In the genomic region with DNA sequence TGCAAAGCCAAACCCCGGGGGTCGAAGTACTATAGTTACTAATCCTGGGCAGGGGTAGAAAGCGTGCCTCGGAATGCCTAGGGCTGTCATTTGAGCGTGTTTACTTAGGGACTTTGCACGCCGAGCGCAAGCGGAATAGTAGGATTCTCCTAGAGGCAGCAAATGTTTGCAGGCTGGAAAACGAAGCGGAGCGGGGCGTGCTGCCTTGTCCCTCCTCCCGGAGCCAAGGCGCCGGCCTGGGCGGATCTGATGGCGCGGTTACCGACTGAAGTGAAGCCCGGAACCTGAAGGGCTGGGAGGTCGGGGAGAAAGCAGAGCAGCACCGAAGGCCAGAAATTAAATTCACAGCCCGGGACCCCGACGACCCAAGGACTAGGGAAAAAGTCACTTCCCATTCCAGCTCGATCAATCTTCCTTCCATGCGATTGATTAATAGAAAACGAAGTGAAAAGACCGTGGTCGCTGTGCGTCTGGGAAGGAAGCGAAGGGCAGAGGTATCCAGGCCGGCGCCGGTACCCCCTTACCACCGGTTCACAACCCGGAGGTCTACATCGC, we compare ENCODE assay signal across 10 mouse cellular contexts. TPM values are rescaled to one million over a fixed set of nuclear protein-coding genes. Genes with fewer than 3 reads are reported as not detected.
DNase-seq lines count a peak whose midpoint lies in the region; ATAC-seq and TF ChIP-seq lines count a peak whose summit lies in the region.
"Had no signal": no experiment of that assay in that cellular context is flagged by ENCODE, and none has a peak within 500 bp of the region (broad histone marks: within the 10 kb centered on the region; RNA-seq: fewer than 3 reads in every experiment).

No protein-coding gene starts in this region.

- TF ChIP-seq CTCF in gastrocnemius, adult 2 months (IDR thresholded peaks at IDR 0.05): no peak
- TF ChIP-seq CTCF in forebrain, postnatal 0 days (IDR thresholded peaks at IDR 0.05; ENCODE audit: low read depth): no peak

- 0 out of 2 replicates have a peak overlapping the region, but pooled peaks have one; percentile 10 for H3K4me2 ChIP-seq in forebrain, postnatal 0 days (ENCODE audit: low read depth)

- WGBS in forebrain, postnatal 0 days: 1% methylated on average over 39 of the region's 39 CpGs

- intact Hi-C loops in gastrocnemius, adult 2 months (cut with DNase I): loop anchor here (10.0 kb wide), 1 partner anchor 132 kb away; no protein-coding TSS in a partner anchor

- DNase-seq in gastrocnemius, adult 2 months: peak; percentile 51
- DNase-seq in gastrocnemius, postnatal 25 days: no peak
- DNase-seq in ES-E14 (ENCODE audit: low read depth, low spot score): no peak
- DNase-seq in forebrain, postnatal 0 days: peak; percentile 63
- peak; percentile 58 to 70 for DNase-seq in kidney, postnatal 4 days
- peak; percentile 63 for DNase-seq in naive thymus-derived CD4-positive, alpha-beta T cell, adult 2 months (ENCODE audit: low read depth)
- no peak for DNase-seq in right cerebral cortex, postnatal 25 days

- no peak for ATAC-seq in forebrain, postnatal 0 days
- ATAC-seq in activated CD4-positive, CD25-positive, alpha-beta regulatory T cell, adult 4 months: no peak

- H3K36me3 ChIP-seq in ES-E14 (ENCODE audit: control insufficient read depth, insufficient read depth, low read length, poor library complexity, severe bottlenecking): no peaks in the 10 kb centered on the region
- H3K36me3 ChIP-seq in forebrain, postnatal 0 days (ENCODE audit: insufficient read depth): no peaks in the 10 kb centered on the region

- peaks cover 69% of the 10 kb centered on the region for H3K27me3 ChIP-seq in forebrain, postnatal 0 days (ENCODE audit: insufficient read depth, low read length)

- H3K9me3 ChIP-seq in ES-E14 (ENCODE audit: control insufficient read depth, insufficient read depth, low read depth, low read length): no peaks in the 10 kb centered on the region
- H3K9me3 ChIP-seq in forebrain, postnatal 0 days (ENCODE audit: low read length): no peaks in the 10 kb centered on the region

- H3K9ac ChIP-seq in ES-E14 (ENCODE audit: insufficient read depth, low read depth, low read length, poor library complexity, severe bottlenecking): no peak overlapping the region
- no peak overlapping the region for H3K9ac ChIP-seq in forebrain, postnatal 0 days

- peak overlapping the region; percentile 66 for H3K4me3 ChIP-seq in gastrocnemius, adult 2 months
- peak overlapping the region; percentile 6 to 7; a peak in 1 of 4 replicates for H3K4me3 ChIP-seq in ES-E14 (ENCODE audit: insufficient read depth in 1 of 2, low read depth in 1 of 2, low read length in 2 of 2, poor library complexity in 1 of 2, severe bottlenecking in 1 of 2)
- peak overlapping the region; percentile 12; the same call in 1 of the 2 replicates for H3K4me3 ChIP-seq in forebrain, postnatal 0 days (ENCODE audit: low read depth, low read length)

- H3K4me1 ChIP-seq in ES-E14 (ENCODE audit: control insufficient read depth in 2 of 2, insufficient read depth in 2 of 2, low read length in 2 of 2, poor library complexity in 1 of 2): peaks cover 0 to 10% of the 10 kb centered on the region in 2 experiments; a peak in 2 of 4 replicates
- no peaks in the 10 kb centered on the region for H3K4me1 ChIP-seq in forebrain, postnatal 0 days (ENCODE audit: insufficient read depth)

- in situ Hi-C loops in ES-E14 (cut with MboI; ENCODE audit: low sequenced_read_pairs in 2 of 2, unreplicated experiment in 2 of 2): loop anchor here (5.0 kb wide), 1 partner anchor 490 kb away; the partner anchor contains the start of gene Sfmbt2 (in 2 of the 2)

- H3K27ac ChIP-seq in gastrocnemius, adult 2 months: no peak overlapping the region
- no peak overlapping the region for H3K27ac ChIP-seq in ES-E14 (ENCODE audit: insufficient read depth, low read depth, low read length, poor library complexity, severe bottlenecking)
- no peak overlapping the region for H3K27ac ChIP-seq in forebrain, postnatal 0 days (ENCODE audit: low read depth, low read length)

TF ChIP-seq in ES-E14, 5 proteins besides CTCF, POLR2A, EP300 and RAD21:
- TF ChIP-seq CHD2 (IDR thresholded peaks at IDR 0.05; ENCODE audit: low read depth, low read length) (no peak), HCFC1 (IDR thresholded peaks at IDR 0.05; ENCODE audit: borderline replicate concordance, insufficient read depth, low read length) (no peak), ZC3H11A (IDR thresholded peaks at IDR 0.05; ENCODE audit: borderline replicate concordance, low read depth, low read length) (no peak), ZNF384 (IDR thresholded peaks at IDR 0.05; ENCODE audit: low read depth, low read length) (no peak), MAFK (IDR thresholded peaks at IDR 0.05; ENCODE audit: insufficient read depth, low read depth, low read length) (no peak)
TF ChIP-seq in ES-E14: peak in this region for 0.

RNA-seq across cellular contexts. Expression of gene 4930412O13Rik, which starts 1.4 kb away (rescaled TPM):
- total RNA-seq in gastrocnemius, adult 2 months (2021): not detected
- not detected for total RNA-seq in gastrocnemius, postnatal 25 days (2021)
- total RNA-seq in ES-E14 (2012; rRNA removed): 0.54 TPM in 1 of 2 replicates, not detected in the other
- total RNA-seq in forebrain, postnatal 0 days (2014; rRNA removed): not detected in 2 replicates
- not detected in 2 replicates for polyA plus RNA-seq in forebrain, postnatal 0 days (2015; fragmentation: Nextera tagmentation; extraction: Ambion mirVana)
- under 1 TPM in 1 of 2 experiments, not detected in 1; 0.87 TPM for polyA plus RNA-seq in activated CD4-positive, CD25-positive, alpha-beta regulatory T cell, adult 4 months (2017; shearing (Covaris generic))
- total RNA-seq: G1E; heart, adult 18-20 months had no signal
- polyA plus RNA-seq: G1E had no signal

RNA-seq across cellular contexts. Expression of gene 9230102O04Rik, which starts 6.9 kb away (rescaled TPM):
- not detected for total RNA-seq in gastrocnemius, adult 2 months (2021)
- not detected for total RNA-seq in gastrocnemius, postnatal 25 days (2021)
- not detected in 2 replicates for total RNA-seq in ES-E14 (2012; rRNA removed)
- total RNA-seq in forebrain, postnatal 0 days (2014; rRNA removed): not detected in 2 replicates
- polyA plus RNA-seq in forebrain, postnatal 0 days (2015; fragmentation: Nextera tagmentation; extraction: Ambion mirVana): not detected in 2 replicates
- polyA plus RNA-seq in activated CD4-positive, CD25-positive, alpha-beta regulatory T cell, adult 4 months (2017; shearing (Covaris generic)): 1 to 10 TPM in 1 of 2 experiments, not detected in 1; 2.0 TPM
- total RNA-seq: heart, adult 18-20 months had no signal

RNA-seq across cellular contexts. Expression of gene Gata3, which starts 7.4 kb away (rescaled TPM):
- under 1 TPM; 0.08 to 0.82 TPM for total RNA-seq in gastrocnemius, adult 2 months (2021)
- total RNA-seq in gastrocnemius, postnatal 25 days (2021): under 1 TPM; 0.43 to 0.54 TPM
- total RNA-seq in ES-E14 (2012; rRNA removed): 0.37 and 2.2 TPM in 2 replicates
- total RNA-seq in forebrain, postnatal 0 days (2014; rRNA removed): 0.48 and 0.62 TPM in 2 replicates
- 1.4 and 1.8 TPM in 2 replicates for polyA plus RNA-seq in forebrain, postnatal 0 days (2015; fragmentation: Nextera tagmentation; extraction: Ambion mirVana)
- polyA plus RNA-seq in activated CD4-positive, CD25-positive, alpha-beta regulatory T cell, adult 4 months (2017; shearing (Covaris generic)): 100 to 1,000 TPM; 120 to 138 TPM

Comparison
In these comparisons a context has a peak if more than half of its experiments do, and no peak if none do; other contexts are left out.
1. DNase-seq: peak in gastrocnemius, adult 2 months (single experiment), forebrain, postnatal 0 days (single experiment), kidney, postnatal 4 days (2 of 2) and naive thymus-derived CD4-positive, alpha-beta T cell, adult 2 months (single experiment); none in gastrocnemius, postnatal 25 days (single experiment), ES-E14 (single experiment) and right cerebral cortex, postnatal 25 days (single experiment).
2. H3K4me3 ChIP-seq: peak in every context shown above with its lines; median percentile 66 in gastrocnemius, adult 2 months; 12 in forebrain, postnatal 0 days; 6 in ES-E14.